Mouse (Mus musculus): Measurements from ENCODE around the gene Krtap9-5. TPM values are rescaled to one million over a fixed set of nuclear protein-coding genes. Genes with fewer than 3 reads are reported as not detected.

Krtap9-5 gene
- polyA plus RNA-seq (2014; fragmentation: Nextera tagmentation; extraction: Ambion mirVana): not detected in 2 replicates

- Histone ChIP-seq H3K4me2 (replicated peaks; ENCODE audit: low read depth, low read length) (no peak within 1 kb of the TSS), H3K4me3 (ENCODE audit: low read depth, low read length) (no peak within 1 kb of the TSS), H3K9me3 (ENCODE audit: control insufficient read depth, low read length) (no peaks in the 10 kb centered on the region), H3K4me1 (replicated peaks; ENCODE audit: control insufficient read depth, insufficient read depth, low read length) (no peaks in the 10 kb centered on the region), H3K27me3 (ENCODE audit: control insufficient read depth, insufficient read depth, low read length) (no peaks in the 10 kb centered on the region), H3K36me3 (ENCODE audit: control insufficient read depth, insufficient read depth, low read length) (no peaks in the 10 kb centered on the region), H3K27ac (ENCODE audit: low read depth, low read length) (no peak within 1 kb of the TSS), H3K9ac (ENCODE audit: low read depth, low read length) (no peak within 1 kb of the TSS)
- DNase-seq (ENCODE audit: low spot score) (no peak), ATAC-seq (ENCODE audit: low FRiP score) (no peak)
- WGBS: 91% methylated on average over 2 of the region's 2 CpGs
Observed at GRCm38 (mm10) chr11:99948175-99948574, at the start of gene Krtap9-5. Krtap9-5 (plus strand) TSS chr11:99948475.

DNA sequence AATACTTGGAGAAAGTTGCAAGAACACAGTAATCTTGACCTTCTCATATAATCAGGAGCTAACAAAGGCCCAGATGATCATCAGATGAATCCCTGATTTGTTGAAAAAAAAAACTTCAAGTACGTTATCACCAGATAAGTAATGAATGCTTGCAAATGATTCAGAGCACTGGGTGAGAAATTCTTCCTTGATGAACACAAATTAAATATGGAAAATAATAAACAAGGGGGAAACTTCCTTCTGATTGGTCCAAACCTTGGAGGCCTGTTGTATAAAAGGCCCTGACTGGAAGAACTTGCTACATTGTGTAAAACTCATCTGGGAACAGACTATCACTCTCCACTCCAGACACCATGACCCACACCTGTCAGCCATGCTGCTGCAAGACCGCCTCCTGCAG is 40.7 kb upstream of the Krtap9-5 start, which contains the start of gene Krtap31-1:
Gene Krtap31-1 (plus strand): TSS at position 301 of the 400 bp plus-strand sequence.
- H3K36me3 ChIP-seq (ENCODE audit: control insufficient read depth, insufficient read depth, low read length): no peaks in the 10 kb centered on the region
- no peak within 1 kb of the TSS for H3K27ac ChIP-seq (ENCODE audit: low read depth, low read length)
- no peak within 1 kb of the TSS for H3K4me3 ChIP-seq (ENCODE audit: low read depth, low read length)
- no peak within 1 kb of the TSS for H3K9ac ChIP-seq (ENCODE audit: low read depth, low read length)
- H3K4me2 ChIP-seq (replicated peaks; ENCODE audit: low read depth, low read length): no peak within 1 kb of the TSS
- 88% methylated on average over 2 of the region's 2 CpGs for WGBS
- DNase-seq (ENCODE audit: low spot score) (no peak), ATAC-seq (ENCODE audit: low FRiP score) (no peak)
- no peaks in the 10 kb centered on the region for H3K27me3 ChIP-seq (ENCODE audit: control insufficient read depth, insufficient read depth, low read length)
- H3K9me3 ChIP-seq (ENCODE audit: control insufficient read depth, low read length): no peaks in the 10 kb centered on the region
- no peaks in the 10 kb centered on the region for H3K4me1 ChIP-seq (replicated peaks; ENCODE audit: control insufficient read depth, insufficient read depth, low read length)

DNA sequence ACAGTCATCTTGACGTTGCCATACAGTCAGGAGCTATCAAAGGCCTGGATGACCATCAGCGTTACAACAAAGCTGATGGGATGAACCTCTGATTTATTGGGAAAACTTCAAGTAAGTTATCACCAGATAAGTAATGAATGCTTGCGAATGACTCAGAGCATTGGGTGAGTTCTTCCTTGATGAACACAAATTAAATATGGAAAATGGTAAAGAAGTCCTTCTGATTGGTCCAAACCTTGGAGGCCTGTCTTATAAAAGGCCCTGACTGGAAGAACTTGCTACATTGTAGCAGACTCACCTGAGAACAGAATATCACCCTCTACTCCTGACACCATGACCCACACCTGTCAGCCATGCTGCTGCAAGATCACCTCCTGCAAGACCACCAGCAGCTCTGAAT is 33.8 kb upstream of the Krtap9-5 start, which contains the start of gene Gm11565:
Gene Gm11565 (plus strand): TSS at position 301 of the 400 bp plus-strand sequence.
- Histone ChIP-seq H3K9ac (ENCODE audit: low read depth, low read length) (no peak within 1 kb of the TSS), H3K9me3 (ENCODE audit: control insufficient read depth, low read length) (no peaks in the 10 kb centered on the region), H3K27me3 (ENCODE audit: control insufficient read depth, insufficient read depth, low read length) (no peaks in the 10 kb centered on the region), H3K4me3 (ENCODE audit: low read depth, low read length) (no peak within 1 kb of the TSS), H3K4me1 (replicated peaks; ENCODE audit: control insufficient read depth, insufficient read depth, low read length) (no peaks in the 10 kb centered on the region; the same call in 1 of the 2 replicates), H3K27ac (ENCODE audit: low read depth, low read length) (no peak within 1 kb of the TSS), H3K36me3 (ENCODE audit: control insufficient read depth, insufficient read depth, low read length) (no peaks in the 10 kb centered on the region), H3K4me2 (replicated peaks; ENCODE audit: low read depth, low read length) (no peak within 1 kb of the TSS)
- DNase-seq (ENCODE audit: low spot score) (no peak), ATAC-seq (ENCODE audit: low FRiP score) (no peak)
- 89% methylated on average over 3 of the region's 3 CpGs for WGBS

GRCm38 (mm10) chr11:99935991-99936390 is 12.3 kb upstream of the Krtap9-5 start, which contains the start of gene Krtap31-2:
Krtap31-2 (plus strand) TSS chr11:99936291.
- H3K27ac ChIP-seq (ENCODE audit: low read depth, low read length): no peak within 1 kb of the TSS
- ATAC-seq (ENCODE audit: low FRiP score): no peak
- no peak within 1 kb of the TSS for H3K4me3 ChIP-seq (ENCODE audit: low read depth, low read length)
- DNase-seq (ENCODE audit: low spot score): no peak
- H3K36me3 ChIP-seq (ENCODE audit: control insufficient read depth, insufficient read depth, low read length): no peaks in the 10 kb centered on the region
- H3K9ac ChIP-seq (ENCODE audit: low read depth, low read length): no peak within 1 kb of the TSS
- 85% methylated on average over 1 of the region's 1 CpGs for WGBS
- no peaks in the 10 kb centered on the region for H3K9me3 ChIP-seq (ENCODE audit: control insufficient read depth, low read length)
- no peaks in the 10 kb centered on the region for H3K27me3 ChIP-seq (ENCODE audit: control insufficient read depth, insufficient read depth, low read length)
- H3K4me1 ChIP-seq (replicated peaks; ENCODE audit: control insufficient read depth, insufficient read depth, low read length): no peaks in the 10 kb centered on the region
- H3K4me2 ChIP-seq (replicated peaks; ENCODE audit: low read depth, low read length): no peak within 1 kb of the TSS

DNA sequence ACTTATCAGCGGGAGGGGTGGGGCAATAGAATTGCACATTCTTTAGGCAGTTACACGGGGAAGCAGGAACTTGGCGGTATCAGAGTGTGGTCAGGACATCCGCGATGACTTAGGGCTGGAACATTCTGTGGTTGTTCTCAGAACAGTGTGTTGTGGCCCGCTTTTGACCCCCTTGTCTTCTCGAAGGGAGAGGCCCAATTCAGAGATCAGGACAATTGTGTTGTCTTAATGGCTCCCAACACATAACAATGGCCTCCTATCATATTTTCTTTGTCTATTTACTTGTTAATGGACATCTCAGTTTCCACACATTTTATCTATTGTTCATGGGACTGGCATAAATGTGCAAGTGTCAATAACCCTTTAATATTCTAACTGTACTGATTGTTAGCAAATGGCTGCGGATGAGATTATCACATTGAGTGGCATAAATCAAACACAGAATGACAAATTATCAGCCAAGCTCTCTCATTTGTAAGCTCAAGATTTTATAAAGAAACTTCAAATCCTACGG is 10.5 kb upstream of the Krtap9-5 start:
- Histone ChIP-seq H3K36me3 (ENCODE audit: control insufficient read depth, insufficient read depth, low read length) (no peaks in the 10 kb centered on the region), H3K9me3 (ENCODE audit: control insufficient read depth, low read length) (no peaks in the 10 kb centered on the region), H3K4me3 (ENCODE audit: low read depth, low read length) (no peak overlapping the region), H3K4me2 (replicated peaks; ENCODE audit: low read depth, low read length) (no peak overlapping the region), H3K27ac (ENCODE audit: low read depth, low read length) (no peak overlapping the region), H3K9ac (ENCODE audit: low read depth, low read length) (no peak overlapping the region), H3K27me3 (ENCODE audit: control insufficient read depth, insufficient read depth, low read length) (no peaks in the 10 kb centered on the region), H3K4me1 (replicated peaks; ENCODE audit: control insufficient read depth, insufficient read depth, low read length) (no peaks in the 10 kb centered on the region)
- DNase-seq (ENCODE audit: low spot score) (no peak), ATAC-seq (ENCODE audit: low FRiP score) (no peak)
- 85% methylated on average over 9 of the region's 9 CpGs for WGBS

DNA sequence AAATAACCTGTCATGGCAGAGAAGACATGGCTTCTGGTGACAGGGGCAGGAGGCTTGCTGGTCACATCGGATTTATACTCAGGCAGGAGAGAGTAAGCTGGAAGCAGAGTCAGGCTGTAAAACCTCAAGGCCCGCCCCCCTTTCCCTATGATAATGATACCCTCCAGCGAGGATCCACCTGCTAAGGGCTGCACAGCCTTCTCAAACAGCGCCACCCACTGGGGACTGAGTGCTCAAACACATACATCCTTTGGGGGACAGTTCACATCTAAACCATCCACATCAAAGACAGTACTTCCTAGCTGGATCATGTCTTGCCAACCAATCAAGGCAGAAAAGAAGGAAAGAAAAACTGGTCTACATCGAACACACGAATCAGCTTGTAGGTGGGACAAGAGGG is 15.9 kb downstream of the Krtap9-5 start:
- H3K9me3 ChIP-seq (ENCODE audit: control insufficient read depth, low read length): no peaks in the 10 kb centered on the region
- H3K27ac ChIP-seq (ENCODE audit: low read depth, low read length): no peak overlapping the region
- no peaks in the 10 kb centered on the region for H3K36me3 ChIP-seq (ENCODE audit: control insufficient read depth, insufficient read depth, low read length)
- ATAC-seq (ENCODE audit: low FRiP score) (no peak), DNase-seq (ENCODE audit: low spot score) (peak; percentile 10)
- no peak overlapping the region for H3K9ac ChIP-seq (ENCODE audit: low read depth, low read length)
- H3K4me1 ChIP-seq (replicated peaks; ENCODE audit: control insufficient read depth, insufficient read depth, low read length): no peaks in the 10 kb centered on the region
- WGBS: 56% methylated on average over 6 of the region's 6 CpGs
- no peak overlapping the region for H3K4me3 ChIP-seq (ENCODE audit: low read depth, low read length)
- H3K27me3 ChIP-seq (ENCODE audit: control insufficient read depth, insufficient read depth, low read length): no peaks in the 10 kb centered on the region
- no peak overlapping the region for H3K4me2 ChIP-seq (replicated peaks; ENCODE audit: low read depth, low read length)

GRCm38 (mm10) chr11:99965961-99966360 is 17.7 kb downstream of the Krtap9-5 start:
- no peaks in the 10 kb centered on the region for H3K4me1 ChIP-seq (replicated peaks; ENCODE audit: control insufficient read depth, insufficient read depth, low read length)
- no peak for DNase-seq (ENCODE audit: low spot score)
- H3K4me3 ChIP-seq (ENCODE audit: low read depth, low read length): no peak overlapping the region
- no peaks in the 10 kb centered on the region for H3K27me3 ChIP-seq (ENCODE audit: control insufficient read depth, insufficient read depth, low read length)
- no peak for ATAC-seq (ENCODE audit: low FRiP score)
- no peaks in the 10 kb centered on the region for H3K36me3 ChIP-seq (ENCODE audit: control insufficient read depth, insufficient read depth, low read length)
- H3K9me3 ChIP-seq (ENCODE audit: control insufficient read depth, low read length): no peaks in the 10 kb centered on the region
- H3K27ac ChIP-seq (ENCODE audit: low read depth, low read length): no peak overlapping the region
- WGBS: 69% methylated on average over 2 of the region's 2 CpGs
- H3K9ac ChIP-seq (ENCODE audit: low read depth, low read length): no peak overlapping the region
- no peak overlapping the region for H3K4me2 ChIP-seq (replicated peaks; ENCODE audit: low read depth, low read length)

- ATAC-seq (ENCODE audit: low FRiP score) (no peak), DNase-seq (ENCODE audit: low spot score) (no peak)
- H3K27ac ChIP-seq (ENCODE audit: low read depth, low read length): no peak within 1 kb of the TSS
- H3K9me3 ChIP-seq (ENCODE audit: control insufficient read depth, low read length): no peaks in the 10 kb centered on the region
- H3K4me1 ChIP-seq (replicated peaks; ENCODE audit: control insufficient read depth, insufficient read depth, low read length): no peaks in the 10 kb centered on the region
- H3K36me3 ChIP-seq (ENCODE audit: control insufficient read depth, insufficient read depth, low read length): no peaks in the 10 kb centered on the region
- no peak within 1 kb of the TSS for H3K4me3 ChIP-seq (ENCODE audit: low read depth, low read length)
- no peaks in the 10 kb centered on the region for H3K27me3 ChIP-seq (ENCODE audit: control insufficient read depth, insufficient read depth, low read length)
- 73% methylated on average over 5 of the region's 5 CpGs for WGBS
- no peak within 1 kb of the TSS for H3K4me2 ChIP-seq (replicated peaks; ENCODE audit: low read depth, low read length)
- no peak within 1 kb of the TSS for H3K9ac ChIP-seq (ENCODE audit: low read depth, low read length)
Observed at GRCm38 (mm10) chr11:99978953-99979352, 30.7 kb downstream of the Krtap9-5 start, which contains the start of gene Krtap29-1. Krtap29-1 (minus strand) TSS chr11:99979053.

GRCm38 (mm10) chr11:99982731-99983130 is 34.5 kb downstream of the Krtap9-5 start:
- Histone ChIP-seq H3K27me3 (ENCODE audit: control insufficient read depth, insufficient read depth, low read length) (no peaks in the 10 kb centered on the region), H3K4me1 (replicated peaks; ENCODE audit: control insufficient read depth, insufficient read depth, low read length) (no peaks in the 10 kb centered on the region), H3K36me3 (ENCODE audit: control insufficient read depth, insufficient read depth, low read length) (no peaks in the 10 kb centered on the region), H3K9me3 (ENCODE audit: control insufficient read depth, low read length) (no peaks in the 10 kb centered on the region), H3K27ac (ENCODE audit: low read depth, low read length) (no peak overlapping the region), H3K4me3 (ENCODE audit: low read depth, low read length) (no peak overlapping the region), H3K4me2 (replicated peaks; ENCODE audit: low read depth, low read length) (no peak overlapping the region), H3K9ac (ENCODE audit: low read depth, low read length) (no peak overlapping the region)
- no peak for ATAC-seq (ENCODE audit: low FRiP score)
- 87% methylated on average over 9 of the region's 9 CpGs for WGBS
- DNase-seq (ENCODE audit: low spot score): no peak

Data from hindbrain, embryonic 11.5 days (tissue).